Mouse (Mus musculus) heart, postnatal 0 days (tissue): ENCODE measurements around the gene Hsd17b14. TPM values are rescaled to one million over a fixed set of nuclear protein-coding genes. Genes with fewer than 3 reads are reported as not detected.
"Not testable (repeated sequence)": the region's sequence is repeated elsewhere in the genome, so short reads cannot be mapped to it uniquely, and the experiment has no call there.

Experiments used
- ATAC-seq: fragments of 200-750 bp; cut with Nextera tagmentation; 2 replicates; pipeline ENCODE4 v1.8.0; 2017; ENCODE audit warnings: low read depth, moderate number of reproducible peaks, moderate library complexity; ENCODE audit not compliant: insufficient read depth
- DNase-seq: peaks from one replicate; pipeline ENCODE4 v3.0.0-alpha.2; 2016; ENCODE audit warnings: low spot score
- H3K27ac ChIP-seq: fragments of 300-500 bp; sonication (generic); 2 replicates; pipeline ENCODE4 v1.5.1; 2014; ENCODE audit warnings: low read depth, mild to moderate bottlenecking
- H3K27me3 ChIP-seq: fragments of 300-500 bp; sonication (generic); 2 replicates; pipeline ENCODE4 v1.6.1; 2014; ENCODE audit warnings: low read length, mixed read lengths; ENCODE audit not compliant: control insufficient read depth, insufficient read depth
- H3K36me3 ChIP-seq: fragments of 300-500 bp; sonication (generic); replicated peaks from 2 replicates; pipeline ENCODE4 v1.6.1; 2014; ENCODE audit warnings: low read length, mixed read lengths; ENCODE audit not compliant: control insufficient read depth, insufficient read depth
- H3K4me1 ChIP-seq: fragments of 300-500 bp; sonication (generic); 2 replicates; pipeline ENCODE4 v1.6.1; 2014; ENCODE audit warnings: antibody characterized with exemption; ENCODE audit not compliant: control insufficient read depth, insufficient read depth
- H3K4me2 ChIP-seq: fragments of 300-500 bp; sonication (generic); 2 replicates; pipeline ENCODE4 v1.6.1; 2014; ENCODE audit warnings: low read depth, mild to moderate bottlenecking, low read length, moderate library complexity
- H3K4me3 ChIP-seq: fragments of 300-500 bp; sonication (generic); 2 replicates; pipeline ENCODE4 v1.5.1; 2014; ENCODE audit warnings: low read depth, low read length
- H3K9ac ChIP-seq: fragments of 300-500 bp; sonication (generic); replicated peaks from 2 replicates; pipeline ENCODE4 v1.6.1; 2014; ENCODE audit warnings: low read depth, low read length, mixed read lengths
- H3K9me3 ChIP-seq: fragments of 300-500 bp; sonication (generic); replicated peaks from 2 replicates; pipeline ENCODE4 v1.6.1; 2016; ENCODE audit warnings: low read length; ENCODE audit not compliant: control insufficient read depth
- CTCF ChIP-seq: IDR thresholded peaks from 2 replicates; pipeline ENCODE4 v1.5.1; 2016; ENCODE audit warnings: antibody characterized with exemption, control low read depth, low read depth
- EP300 ChIP-seq: IDR thresholded peaks from 2 replicates; pipeline ENCODE4 v1.6.1; 2016; ENCODE audit warnings: antibody characterized with exemption, low read depth
- WGBS: fragments of 180-500 bp; shearing (Covaris S2); extraction: QIAGEN DNeasy Blood & Tissue Kit; methylation state at CpG from one replicate; pipeline ENCODE4 v1.1.7; 2014; 5-methylcytosine and 5-hydroxymethylcytosine counted together
- polyA plus RNA-seq: library from polyadenylated mRNA; unstranded; fragments of >200 nt; fragmentation: Nextera tagmentation; extraction: Ambion mirVana; gene quantifications from 2 replicates; pipeline ENCODE4 v1.2.1, GENCODE M21; 2015
- total RNA-seq: library from RNA; depleted of rRNA; stranded (reverse); fragments of >200 nt; gene quantifications from 2 replicates; pipeline ENCODE4 v1.2.3, GENCODE M21; 2014; ENCODE audit warnings: low replicate concordance

Hsd17b14 gene
- total and polyA plus RNA-seq, 2 experiments from 2014 or later: 0.11 TPM; not detected in 1

DNA sequence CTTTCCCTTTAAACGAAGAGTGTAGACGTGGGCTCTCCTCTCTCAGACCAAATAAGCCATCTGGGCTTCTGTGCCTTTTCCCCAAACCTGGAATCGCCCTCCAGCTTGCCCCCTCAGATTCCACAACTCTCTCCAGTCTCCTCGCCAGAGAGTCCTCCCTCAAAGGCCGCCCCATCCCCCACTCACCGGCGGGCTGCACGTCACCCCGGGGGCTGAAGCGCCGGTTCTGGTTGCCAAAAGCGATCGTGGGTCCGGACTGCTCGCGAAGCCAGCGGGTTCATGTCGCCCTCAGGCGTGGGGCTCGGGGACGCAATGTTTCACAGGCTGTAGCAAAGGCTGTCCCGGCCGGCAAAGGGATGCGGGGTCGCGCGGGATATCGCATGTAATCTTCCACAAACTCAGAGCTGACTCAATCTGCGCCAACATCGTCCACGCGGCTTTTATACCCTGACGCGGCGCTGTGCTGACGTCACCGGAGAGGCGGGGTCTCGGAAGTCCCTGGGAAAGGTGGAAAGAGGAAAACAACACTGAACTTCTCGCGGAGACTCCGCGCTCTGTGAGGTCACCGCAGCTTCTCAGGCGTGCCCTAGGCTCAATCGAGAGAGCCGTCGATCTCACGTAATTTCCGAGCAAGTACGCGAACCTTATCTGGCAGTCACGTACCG, 28.8 kb upstream of the Hsd17b14 start, which contains the start of the genes Ppp1r15a and Plekha4:
Gene Ppp1r15a (minus strand): TSS at position 460 of the 665 bp plus-strand sequence.
Gene Plekha4 (plus strand): TSS at position 522 of the 665 bp plus-strand sequence.
- peak within 1 kb of the TSS; percentile 74 for H3K4me2 ChIP-seq
- H3K4me1 ChIP-seq: peaks cover 42% of the 10 kb centered on the region
- TF ChIP-seq EP300: peak; percentile 85
- no peak for TF ChIP-seq CTCF
- no peaks in the 10 kb centered on the region for H3K9me3 ChIP-seq
- peak within 1 kb of the TSS; percentile 76 for H3K4me3 ChIP-seq
- no peaks in the 10 kb centered on the region for H3K27me3 ChIP-seq
- peak within 1 kb of the TSS; percentile 85 for H3K9ac ChIP-seq
- peaks cover 12% of the 10 kb centered on the region; the same call in 1 of the 2 replicates for H3K36me3 ChIP-seq
- DNase-seq (peak; percentile 95), ATAC-seq (peak; percentile 90)
- peak within 1 kb of the TSS; percentile 97 for H3K27ac ChIP-seq
- under 1% methylated on average over 54 of the region's 54 CpGs for WGBS

- H3K4me3 ChIP-seq: peak overlapping the region; percentile 76
- peak overlapping the region; percentile 74 for H3K4me2 ChIP-seq
- peak; percentile 26; the same call in 1 of the 2 replicates for TF ChIP-seq CTCF
- TF ChIP-seq EP300: peak; percentile 43
- H3K9me3 ChIP-seq: no peaks in the 10 kb centered on the region
- DNase-seq (no peak), ATAC-seq (no peak)
- H3K36me3 ChIP-seq: peaks cover 12% of the 10 kb centered on the region; the same call in 1 of the 2 replicates
- no peaks in the 10 kb centered on the region for H3K27me3 ChIP-seq
- H3K4me1 ChIP-seq: peaks cover 42% of the 10 kb centered on the region
- H3K27ac ChIP-seq: peak overlapping the region; percentile 97
- peak overlapping the region; percentile 85 for H3K9ac ChIP-seq
- 19% methylated on average over 7 of the region's 7 CpGs for WGBS
Observed at GRCm38 (mm10) chr7:45526474-45527120, 28.1 kb upstream of the Hsd17b14 start.

- not testable (repeated sequence) for H3K4me2 ChIP-seq
Observed at GRCm38 (mm10) chr7:45527169-45527568, 27.5 kb upstream of the Hsd17b14 start.

DNA sequence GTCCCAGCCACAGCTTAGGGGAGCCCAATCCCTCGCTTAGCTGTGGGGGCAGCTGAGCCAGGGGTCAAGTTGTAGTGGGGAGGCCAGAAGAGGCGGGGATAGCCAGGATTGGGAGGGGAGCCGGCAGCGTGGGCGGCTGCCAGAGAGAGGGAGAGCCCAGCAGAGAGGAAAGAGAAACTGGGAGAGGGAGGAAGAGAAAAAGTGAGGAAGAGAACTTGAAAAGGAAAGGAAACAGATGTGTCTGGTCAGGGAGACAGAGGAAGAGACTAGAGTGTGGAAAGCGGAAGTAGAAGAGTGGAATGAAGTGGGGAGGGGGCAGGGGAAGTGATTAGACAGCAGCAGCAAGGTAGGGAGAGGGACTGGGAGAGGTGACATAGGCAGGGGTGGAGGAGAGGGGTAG, 25.2 kb upstream of the Hsd17b14 start:
- 7% methylated on average over 6 of the region's 6 CpGs for WGBS
- peaks cover 23% of the 10 kb centered on the region for H3K4me1 ChIP-seq
- ATAC-seq (no peak), DNase-seq (peak; percentile 32)
- H3K9ac ChIP-seq: no peak overlapping the region
- TF ChIP-seq CTCF (no peak), EP300 (no peak)
- no peak overlapping the region for H3K4me3 ChIP-seq
- no peaks in the 10 kb centered on the region for H3K36me3 ChIP-seq
- H3K27me3 ChIP-seq: no peaks in the 10 kb centered on the region
- no peak overlapping the region for H3K27ac ChIP-seq
- H3K4me2 ChIP-seq: no peak overlapping the region
- H3K9me3 ChIP-seq: no peaks in the 10 kb centered on the region

More at GRCm38 (mm10) chr7:45527169-45527568, 27.5 kb upstream of the Hsd17b14 start:
- not testable (repeated sequence) for H3K9me3 ChIP-seq, ATAC-seq, H3K9ac ChIP-seq, H3K27me3 ChIP-seq, DNase-seq, H3K27ac ChIP-seq, H3K4me3 ChIP-seq
- peaks cover 40% of the 10 kb centered on the region for H3K4me1 ChIP-seq
- H3K36me3 ChIP-seq: peaks cover 12% of the 10 kb centered on the region; the same call in 1 of the 2 replicates
- WGBS: 82% methylated on average over 6 of the region's 6 CpGs

DNA sequence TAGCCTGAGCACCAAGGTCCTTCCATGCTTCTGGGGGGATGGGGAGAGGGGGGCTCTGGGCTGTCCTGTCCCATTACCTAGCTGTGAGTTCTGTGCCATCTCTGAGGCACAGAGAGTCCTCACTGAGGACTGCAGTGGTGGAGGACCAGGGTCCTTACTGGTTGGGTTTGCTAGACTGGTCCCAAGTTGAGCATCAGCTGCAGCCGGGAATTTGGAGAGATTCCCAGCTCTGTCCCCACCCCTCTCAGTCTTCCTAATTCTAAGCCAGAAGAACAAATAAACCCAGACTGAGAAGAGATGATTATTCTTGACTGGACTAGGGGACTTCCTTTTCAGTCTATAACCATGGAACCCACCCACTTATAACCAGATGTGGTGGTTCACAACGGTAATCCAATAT, 24.1 kb upstream of the Hsd17b14 start:
- no peak overlapping the region for H3K4me3 ChIP-seq
- H3K27me3 ChIP-seq: no peaks in the 10 kb centered on the region
- no peak for DNase-seq
- ATAC-seq: no peak
- H3K4me1 ChIP-seq: peaks cover 16% of the 10 kb centered on the region; the same call in 1 of the 2 replicates
- H3K36me3 ChIP-seq: no peaks in the 10 kb centered on the region
- peak overlapping the region; percentile 53; the same call in 1 of the 2 replicates for H3K27ac ChIP-seq
- TF ChIP-seq EP300 (no peak), CTCF (no peak)
- 49% methylated on average over 2 of the region's 2 CpGs for WGBS
- no peaks in the 10 kb centered on the region for H3K9me3 ChIP-seq
- no peak overlapping the region for H3K9ac ChIP-seq
- H3K4me2 ChIP-seq: peak overlapping the region; percentile 3; the same call in 1 of the 2 replicates
